Mouse (Mus musculus) stomach, embryonic 14.5 days (tissue): ENCODE measurements around the gene Teddm3. TPM values are rescaled to one million over a fixed set of nuclear protein-coding genes. Genes with fewer than 3 reads are reported as not detected.
"Not testable (repeated sequence)": the region's sequence is repeated elsewhere in the genome, so short reads cannot be mapped to it uniquely, and the experiment has no call there.

Source experiments
- ATAC-seq: fragments of 200-750 bp; cut with Nextera tagmentation; 2 replicates; pipeline ENCODE4 v1.8.0; 2017; ENCODE audit warnings: low read depth, moderate TSS enrichment; ENCODE audit not compliant: insufficient number of reproducible peaks, insufficient read depth, low FRiP score
- H3K27ac ChIP-seq: fragments of 300-500 bp; sonication (generic); 2 replicates; pipeline ENCODE4 v1.5.1; 2014; ENCODE audit warnings: mild to moderate bottlenecking, low read length, moderate library complexity, mixed read lengths
- H3K27me3 ChIP-seq: fragments of 300-500 bp; sonication (generic); 2 replicates; pipeline ENCODE4 v1.6.1; 2014; ENCODE audit warnings: low read length, control low read depth, mixed read lengths; ENCODE audit not compliant: control insufficient read depth, insufficient read depth
- H3K36me3 ChIP-seq: fragments of 300-500 bp; sonication (generic); 2 replicates; pipeline ENCODE4 v1.6.1; 2014; ENCODE audit warnings: mild to moderate bottlenecking, control low read depth, low read length, moderate library complexity, mixed read lengths; ENCODE audit not compliant: control insufficient read depth, insufficient read depth
- H3K4me1 ChIP-seq: fragments of 300-500 bp; sonication (generic); 2 replicates; pipeline ENCODE4 v1.6.1; 2014; ENCODE audit warnings: low read length, control low read depth, mixed read lengths; ENCODE audit not compliant: control insufficient read depth, insufficient read depth
- H3K4me2 ChIP-seq: fragments of 300-500 bp; sonication (generic); replicated peaks from 2 replicates; pipeline ENCODE4 v1.6.1; 2014; ENCODE audit warnings: low read depth, low read length, control low read depth
- H3K4me3 ChIP-seq: fragments of 300-500 bp; sonication (generic); 2 replicates; pipeline ENCODE4 v1.5.1; 2014; ENCODE audit warnings: low read depth, low read length, control low read depth
- H3K9ac ChIP-seq: fragments of 300-500 bp; sonication (generic); replicated peaks from 2 replicates; pipeline ENCODE4 v1.6.1; 2014; ENCODE audit warnings: low read depth, mild to moderate bottlenecking, control low read depth, low read length, moderate library complexity, mixed read lengths
- H3K9me3 ChIP-seq: fragments of 300-500 bp; sonication (generic); 2 replicates; pipeline ENCODE4 v1.6.1; 2016; ENCODE audit warnings: low read depth, low read length, control low read depth; ENCODE audit not compliant: control insufficient read depth
- WGBS: fragments of 180-500 bp; shearing (Covaris S2); extraction: QIAGEN DNeasy Blood & Tissue Kit; methylation state at CpG from one replicate; pipeline ENCODE4 v1.1.7; 2014; 5-methylcytosine and 5-hydroxymethylcytosine counted together
- polyA plus RNA-seq: library from polyadenylated mRNA; unstranded; fragments of >200 nt; fragmentation: Nextera tagmentation; extraction: Ambion mirVana; gene quantifications from 2 replicates; pipeline ENCODE4 v1.2.1, GENCODE M21; 2014

The Teddm3 gene
- polyA plus RNA-seq, 1 experiment from 2014 or later, result 0.55 TPM

- not testable (repeated sequence) for H3K27me3 ChIP-seq, H3K4me2 ChIP-seq, H3K9ac ChIP-seq, H3K4me1 ChIP-seq, ATAC-seq, H3K27ac ChIP-seq, H3K4me3 ChIP-seq, H3K9me3 ChIP-seq, H3K36me3 ChIP-seq
- WGBS, result 17% methylated on average over 17 of the region's 19 CpGs
Measured at GRCm38 (mm10) chr16:21165343-21166220, 11.8 kb upstream of the Teddm3 start.

- H3K4me3 ChIP-seq, ATAC-seq, H3K9ac ChIP-seq, H3K4me2 ChIP-seq, H3K36me3 ChIP-seq, H3K27me3 ChIP-seq, H3K4me1 ChIP-seq, H3K27ac ChIP-seq, H3K9me3 ChIP-seq: not testable (repeated sequence)
- WGBS, result 83% methylated on average over 3 of the region's 3 CpGs
Measured at GRCm38 (mm10) chr16:21163423-21163822, 9.6 kb upstream of the Teddm3 start.

GRCm38 (mm10) chr16:21159226-21159625 is 5.4 kb upstream of the Teddm3 start:
- H3K27ac ChIP-seq, H3K9me3 ChIP-seq, H3K4me2 ChIP-seq, H3K4me1 ChIP-seq, H3K9ac ChIP-seq, ATAC-seq, H3K36me3 ChIP-seq, H3K4me3 ChIP-seq, H3K27me3 ChIP-seq: not testable (repeated sequence)
- WGBS, result 87% methylated on average over 1 of the region's 1 CpGs

- not testable (repeated sequence) for ATAC-seq, H3K4me1 ChIP-seq, H3K9me3 ChIP-seq, H3K27ac ChIP-seq, H3K4me3 ChIP-seq, H3K4me2 ChIP-seq, H3K9ac ChIP-seq, H3K27me3 ChIP-seq, H3K36me3 ChIP-seq
Measured at GRCm38 (mm10) chr16:21156261-21156660, 2.5 kb upstream of the Teddm3 start.

GRCm38 (mm10) chr16:21151564-21152361 is 2.0 kb downstream of the Teddm3 start:
- Histone ChIP-seq H3K4me3 (no peak overlapping the region), H3K4me1 (no peaks in the 10 kb centered on the region), H3K27ac (peak overlapping the region; percentile 91), H3K4me2 (no peak overlapping the region), H3K27me3 (no peaks in the 10 kb centered on the region), H3K9ac (no peak overlapping the region), H3K36me3 (no peaks in the 10 kb centered on the region), H3K9me3 (no peaks in the 10 kb centered on the region)
- WGBS, result 32% methylated on average over 4 of the region's 4 CpGs
- ATAC-seq, result peak; percentile 70; the same call in 1 of the 2 replicates

GRCm38 (mm10) chr16:21149896-21150295 is 3.9 kb downstream of the Teddm3 start:
- Histone ChIP-seq H3K27me3 (no peaks in the 10 kb centered on the region), H3K9ac (no peak overlapping the region), H3K36me3 (no peaks in the 10 kb centered on the region), H3K27ac (no peak overlapping the region), H3K4me1 (no peaks in the 10 kb centered on the region), H3K4me3 (no peak overlapping the region), H3K4me2 (no peak overlapping the region), H3K9me3 (no peaks in the 10 kb centered on the region)
- ATAC-seq, result no peak

GRCm38 (mm10) chr16:21148451-21148850 is 5.3 kb downstream of the Teddm3 start:
- H3K4me2 ChIP-seq, ATAC-seq: not testable (repeated sequence)
- 59% methylated on average over 1 of the region's 1 CpGs for WGBS

GRCm38 (mm10) chr16:21136312-21137083 is 17.3 kb downstream of the Teddm3 start:
- Histone ChIP-seq H3K9me3 (no peaks in the 10 kb centered on the region), H3K27me3 (no peaks in the 10 kb centered on the region), H3K9ac (no peak overlapping the region), H3K4me2 (no peak overlapping the region), H3K4me3 (no peak overlapping the region), H3K27ac (no peak overlapping the region), H3K36me3 (no peaks in the 10 kb centered on the region), H3K4me1 (no peaks in the 10 kb centered on the region)
- WGBS, result 23% methylated on average over 1 of the region's 1 CpGs
- ATAC-seq, result no peak

More at GRCm38 (mm10) chr16:21148451-21148850, 5.3 kb downstream of the Teddm3 start:
- not testable (repeated sequence) for H3K36me3 ChIP-seq, H3K27ac ChIP-seq, H3K27me3 ChIP-seq, H3K4me1 ChIP-seq, H3K9me3 ChIP-seq, H3K4me3 ChIP-seq, H3K9ac ChIP-seq
